Mouse (Mus musculus): Measurements from ENCODE around the gene Smtn. TPM values are rescaled to one million over a fixed set of nuclear protein-coding genes. Genes with fewer than 3 reads are reported as not detected.

Gene Smtn
- polyA plus RNA-seq, 1 experiment from 2014 or later, result 37.4 TPM

GRCm38 (mm10) chr11:3557852-3558251, 17.4 kb upstream of the Smtn start:
- ATAC-seq (ENCODE audit: insufficient read depth, low FRiP score, low TSS enrichment) (no peak), DNase-seq (ENCODE audit: low spot score) (no peak)
- no peaks in the 10 kb centered on the region for H3K4me1 ChIP-seq (ENCODE audit: control insufficient read depth, insufficient read depth, low read length)
- no peaks in the 10 kb centered on the region for H3K27me3 ChIP-seq (ENCODE audit: control insufficient read depth, insufficient read depth, low read length)
- H3K36me3 ChIP-seq (ENCODE audit: control insufficient read depth, insufficient read depth, low read length), result no peaks in the 10 kb centered on the region
- no peak overlapping the region for H3K27ac ChIP-seq (ENCODE audit: low read depth, low read length)
- H3K9ac ChIP-seq (ENCODE audit: low read length), result no peak overlapping the region
- no peak overlapping the region for H3K4me2 ChIP-seq (ENCODE audit: low read depth)
- no peaks in the 10 kb centered on the region for H3K9me3 ChIP-seq (ENCODE audit: control insufficient read depth, low read length)
- no peak overlapping the region for H3K4me3 ChIP-seq (ENCODE audit: low read depth, low read length)
- WGBS, result 83% methylated on average over 3 of the region's 3 CpGs

GRCm38 (mm10) chr11:3554976-3555375, 14.6 kb upstream of the Smtn start:
- H3K4me3 ChIP-seq (ENCODE audit: low read depth, low read length), result no peak overlapping the region
- H3K4me2 ChIP-seq (ENCODE audit: low read depth), result no peak overlapping the region
- H3K9me3 ChIP-seq (ENCODE audit: control insufficient read depth, low read length), result no peaks in the 10 kb centered on the region
- H3K4me1 ChIP-seq (ENCODE audit: control insufficient read depth, insufficient read depth, low read length), result no peaks in the 10 kb centered on the region
- H3K9ac ChIP-seq (ENCODE audit: low read length), result no peak overlapping the region
- ATAC-seq (ENCODE audit: insufficient read depth, low FRiP score, low TSS enrichment) (no peak), DNase-seq (ENCODE audit: low spot score) (no peak)
- H3K27ac ChIP-seq (ENCODE audit: low read depth, low read length), result no peak overlapping the region
- no peaks in the 10 kb centered on the region for H3K36me3 ChIP-seq (ENCODE audit: control insufficient read depth, insufficient read depth, low read length)
- 88% methylated on average over 4 of the region's 4 CpGs for WGBS
- no peaks in the 10 kb centered on the region for H3K27me3 ChIP-seq (ENCODE audit: control insufficient read depth, insufficient read depth, low read length)

- no peak overlapping the region for H3K9ac ChIP-seq (ENCODE audit: low read length)
- H3K4me1 ChIP-seq (ENCODE audit: control insufficient read depth, insufficient read depth, low read length), result no peaks in the 10 kb centered on the region
- no peak overlapping the region for H3K4me3 ChIP-seq (ENCODE audit: low read depth, low read length)
- no peaks in the 10 kb centered on the region for H3K36me3 ChIP-seq (ENCODE audit: control insufficient read depth, insufficient read depth, low read length)
- H3K27ac ChIP-seq (ENCODE audit: low read depth, low read length), result no peak overlapping the region
- DNase-seq (ENCODE audit: low spot score), result no peak
- H3K9me3 ChIP-seq (ENCODE audit: control insufficient read depth, low read length), result no peaks in the 10 kb centered on the region
- no peak for ATAC-seq (ENCODE audit: insufficient read depth, low FRiP score, low TSS enrichment)
- WGBS, result 88% methylated on average over 5 of the region's 5 CpGs
- no peaks in the 10 kb centered on the region for H3K27me3 ChIP-seq (ENCODE audit: control insufficient read depth, insufficient read depth, low read length)
- H3K4me2 ChIP-seq (ENCODE audit: low read depth), result no peak overlapping the region
Measured at GRCm38 (mm10) chr11:3549791-3550190, 9.4 kb upstream of the Smtn start.

GRCm38 (mm10) chr11:3548564-3549295, 8.3 kb upstream of the Smtn start:
- Histone ChIP-seq H3K27ac (ENCODE audit: low read depth, low read length) (no peak overlapping the region), H3K4me2 (ENCODE audit: low read depth) (no peak overlapping the region), H3K36me3 (ENCODE audit: control insufficient read depth, insufficient read depth, low read length) (no peaks in the 10 kb centered on the region), H3K27me3 (ENCODE audit: control insufficient read depth, insufficient read depth, low read length) (no peaks in the 10 kb centered on the region), H3K9me3 (ENCODE audit: control insufficient read depth, low read length) (no peaks in the 10 kb centered on the region), H3K9ac (ENCODE audit: low read length) (no peak overlapping the region), H3K4me1 (ENCODE audit: control insufficient read depth, insufficient read depth, low read length) (no peaks in the 10 kb centered on the region), H3K4me3 (ENCODE audit: low read depth, low read length) (no peak overlapping the region)
- ATAC-seq (ENCODE audit: insufficient read depth, low FRiP score, low TSS enrichment) (no peak), DNase-seq (ENCODE audit: low spot score) (no peak)
- 68% methylated on average over 3 of the region's 3 CpGs for WGBS

- DNase-seq (ENCODE audit: low spot score), result peak; percentile 53
- ATAC-seq (ENCODE audit: insufficient read depth, low FRiP score, low TSS enrichment), result no peak
- 48% methylated on average over 6 of the region's 6 CpGs for WGBS
Measured at GRCm38 (mm10) chr11:3547969-3548368, 7.6 kb upstream of the Smtn start.

GRCm38 (mm10) chr11:3547047-3547446, 6.6 kb upstream of the Smtn start:
- no peaks in the 10 kb centered on the region for H3K9me3 ChIP-seq (ENCODE audit: control insufficient read depth, low read length)
- H3K4me2 ChIP-seq (ENCODE audit: low read depth), result no peak overlapping the region
- no peak overlapping the region for H3K27ac ChIP-seq (ENCODE audit: low read depth, low read length)
- WGBS, result 98% methylated on average over 2 of the region's 2 CpGs
- no peaks in the 10 kb centered on the region for H3K27me3 ChIP-seq (ENCODE audit: control insufficient read depth, insufficient read depth, low read length)
- H3K4me1 ChIP-seq (ENCODE audit: control insufficient read depth, insufficient read depth, low read length), result no peaks in the 10 kb centered on the region
- no peak for ATAC-seq (ENCODE audit: insufficient read depth, low FRiP score, low TSS enrichment)
- H3K36me3 ChIP-seq (ENCODE audit: control insufficient read depth, insufficient read depth, low read length), result no peaks in the 10 kb centered on the region
- H3K4me3 ChIP-seq (ENCODE audit: low read depth, low read length), result no peak overlapping the region
- no peak for DNase-seq (ENCODE audit: low spot score)
- H3K9ac ChIP-seq (ENCODE audit: low read length), result no peak overlapping the region

More at GRCm38 (mm10) chr11:3547969-3548368, 7.6 kb upstream of the Smtn start:
- no peaks in the 10 kb centered on the region for H3K4me1 ChIP-seq (ENCODE audit: control insufficient read depth, insufficient read depth, low read length)
- no peak overlapping the region for H3K4me2 ChIP-seq (ENCODE audit: low read depth)
- no peak overlapping the region for H3K9ac ChIP-seq (ENCODE audit: low read length)
- H3K4me3 ChIP-seq (ENCODE audit: low read depth, low read length), result no peak overlapping the region
- no peaks in the 10 kb centered on the region for H3K9me3 ChIP-seq (ENCODE audit: control insufficient read depth, low read length)
- no peak overlapping the region for H3K27ac ChIP-seq (ENCODE audit: low read depth, low read length)
- no peaks in the 10 kb centered on the region for H3K36me3 ChIP-seq (ENCODE audit: control insufficient read depth, insufficient read depth, low read length)
- H3K27me3 ChIP-seq (ENCODE audit: control insufficient read depth, insufficient read depth, low read length), result no peaks in the 10 kb centered on the region

- Histone ChIP-seq H3K9me3 (ENCODE audit: control insufficient read depth, low read length) (no peaks in the 10 kb centered on the region), H3K9ac (ENCODE audit: low read length) (no peak overlapping the region), H3K27ac (ENCODE audit: low read depth, low read length) (no peak overlapping the region), H3K4me1 (ENCODE audit: control insufficient read depth, insufficient read depth, low read length) (no peaks in the 10 kb centered on the region), H3K27me3 (ENCODE audit: control insufficient read depth, insufficient read depth, low read length) (no peaks in the 10 kb centered on the region), H3K4me3 (ENCODE audit: low read depth, low read length) (no peak overlapping the region), H3K36me3 (ENCODE audit: control insufficient read depth, insufficient read depth, low read length) (no peaks in the 10 kb centered on the region), H3K4me2 (ENCODE audit: low read depth) (no peak overlapping the region)
- 39% methylated on average over 1 of the region's 1 CpGs for whole genome bisulfite sequencing
- no peak for ATAC-seq (ENCODE audit: insufficient read depth, low FRiP score, low TSS enrichment)
- DNase-seq (ENCODE audit: low spot score), result no peak
Measured at GRCm38 (mm10) chr11:3546242-3546562, 5.8 kb upstream of the Smtn start.

GRCm38 (mm10) chr11:3545531-3546241, 5.3 kb upstream of the Smtn start:
- ATAC-seq (ENCODE audit: insufficient read depth, low FRiP score, low TSS enrichment), result no peak
- no peaks in the 10 kb centered on the region for H3K9me3 ChIP-seq (ENCODE audit: control insufficient read depth, low read length)
- H3K27me3 ChIP-seq (ENCODE audit: control insufficient read depth, insufficient read depth, low read length), result no peaks in the 10 kb centered on the region
- H3K36me3 ChIP-seq (ENCODE audit: control insufficient read depth, insufficient read depth, low read length), result no peaks in the 10 kb centered on the region
- H3K27ac ChIP-seq (ENCODE audit: low read depth, low read length), result no peak overlapping the region
- no peaks in the 10 kb centered on the region for H3K4me1 ChIP-seq (ENCODE audit: control insufficient read depth, insufficient read depth, low read length)
- no peak for DNase-seq (ENCODE audit: low spot score)
- no peak overlapping the region for H3K4me3 ChIP-seq (ENCODE audit: low read depth, low read length)
- WGBS, result 16% methylated on average over 9 of the region's 9 CpGs
- H3K9ac ChIP-seq (ENCODE audit: low read length), result no peak overlapping the region
- H3K4me2 ChIP-seq (ENCODE audit: low read depth), result no peak overlapping the region

GRCm38 (mm10) chr11:3544409-3544808, 4.0 kb upstream of the Smtn start:
- H3K9ac ChIP-seq (ENCODE audit: low read length), result no peak overlapping the region
- no peak for ATAC-seq (ENCODE audit: insufficient read depth, low FRiP score, low TSS enrichment)
- no peaks in the 10 kb centered on the region for H3K9me3 ChIP-seq (ENCODE audit: control insufficient read depth, low read length)
- H3K36me3 ChIP-seq (ENCODE audit: control insufficient read depth, insufficient read depth, low read length), result no peaks in the 10 kb centered on the region
- no peak overlapping the region for H3K4me3 ChIP-seq (ENCODE audit: low read depth, low read length)
- H3K4me1 ChIP-seq (ENCODE audit: control insufficient read depth, insufficient read depth, low read length), result no peaks in the 10 kb centered on the region
- no peak overlapping the region for H3K27ac ChIP-seq (ENCODE audit: low read depth, low read length)
- H3K27me3 ChIP-seq (ENCODE audit: control insufficient read depth, insufficient read depth, low read length), result no peaks in the 10 kb centered on the region
- WGBS, result 94% methylated on average over 5 of the region's 5 CpGs
- DNase-seq (ENCODE audit: low spot score), result no peak
- no peak overlapping the region for H3K4me2 ChIP-seq (ENCODE audit: low read depth)
